Mouse (Mus musculus) A20 (cell line): ENCODE results near the gene Actg2.

Experiments
- DNase-seq: peaks from one replicate; pipeline ENCODE4 v3.0.0-alpha.2; 2011; ENCODE audit warnings: low read depth, low spot score

Gene Actg2

GRCm38 (mm10) chr6:83479193-83479592 lies 56.9 kb downstream of the Actg2 start:
- DNase-seq: no peak

DNA sequence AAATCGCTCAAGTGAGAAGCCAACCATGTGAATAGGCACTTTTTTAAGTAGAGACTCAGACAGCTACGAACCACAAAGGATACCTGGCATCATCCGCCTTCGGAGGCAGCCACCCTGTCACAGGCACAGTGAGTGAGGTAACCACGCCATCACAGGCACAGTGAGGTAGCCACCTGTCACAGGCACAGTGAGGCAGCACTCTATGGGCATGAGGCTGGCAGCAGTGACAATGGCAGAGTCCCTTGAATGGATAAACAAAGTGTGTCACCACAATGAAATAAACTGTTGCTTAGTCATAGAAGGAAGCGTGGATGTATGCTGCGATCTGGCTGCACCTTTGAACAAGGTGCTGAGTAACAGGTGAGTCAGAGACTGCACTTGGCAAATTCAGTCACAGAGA lies 57.4 kb downstream of the Actg2 start:
- DNase-seq: no peak

- DNase-seq: peak; percentile 70
Measured at GRCm38 (mm10) chr6:83478217-83478616, 57.8 kb downstream of the Actg2 start.

- DNase-seq: no peak
Measured at GRCm38 (mm10) chr6:83475431-83475830, 60.6 kb downstream of the Actg2 start.

- no peak for DNase-seq
Measured at GRCm38 (mm10) chr6:83473240-83473639, 62.8 kb downstream of the Actg2 start.

GRCm38 (mm10) chr6:83471739-83472138 lies 64.3 kb downstream of the Actg2 start:
- DNase-seq: no peak

DNA sequence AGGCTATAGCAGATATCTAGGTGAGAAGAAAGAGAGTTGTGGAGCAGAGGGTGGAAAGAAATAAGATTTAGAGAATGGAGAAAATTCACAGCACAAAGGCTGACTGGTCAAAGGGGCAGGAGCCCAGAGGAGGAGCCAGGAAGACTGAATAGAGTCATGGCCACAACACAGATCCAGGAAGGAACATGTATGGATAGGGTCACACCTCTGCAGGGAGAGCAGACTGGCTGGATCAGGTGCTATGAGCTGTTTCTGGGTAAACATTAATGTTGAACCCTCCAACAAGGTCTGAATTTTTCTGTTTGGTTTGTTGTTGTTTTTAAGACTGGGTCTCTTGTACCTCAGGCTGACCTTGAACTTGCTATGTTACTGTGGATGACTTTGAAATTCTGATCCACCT lies 72.1 kb downstream of the Actg2 start:
- no peak for DNase-seq
